Mouse (Mus musculus) E14TG2a.4 (cell line): ENCODE measurements around the gene Nkain2.

Experiments
- H3K27me3 ChIP-seq: 2 replicates; pipeline ENCODE4 v1.6.1; 2014; ENCODE audit warnings: low read length, control low read depth; ENCODE audit not compliant: insufficient read depth
- H3K36me3 ChIP-seq: 2 replicates; pipeline ENCODE4 v1.6.1; 2014; ENCODE audit warnings: low read length, control low read depth; ENCODE audit not compliant: insufficient read depth
- H3K4me1 ChIP-seq: replicated peaks from 2 replicates; pipeline ENCODE4 v1.6.1; 2014; ENCODE audit warnings: low read depth, low read length, control low read depth
- H3K4me3 ChIP-seq: replicated peaks from 2 replicates; pipeline ENCODE4 v1.5.1; 2014; ENCODE audit warnings: mild to moderate bottlenecking, low read length
- H3K9me3 ChIP-seq: 2 replicates; pipeline ENCODE4 v1.6.1; 2014; ENCODE audit warnings: low read length, control low read depth
- CTCF ChIP-seq: conservative IDR thresholded peaks from 2 replicates; pipeline ENCODE4 v1.5.1; 2014; ENCODE audit warnings: low read length
- NANOG ChIP-seq: IDR thresholded peaks from 2 replicates; pipeline ENCODE4 v1.6.1; 2014; ENCODE audit warnings: borderline replicate concordance, low read length, mixed read lengths
- POU5F1 ChIP-seq: IDR thresholded peaks from 2 replicates; pipeline ENCODE4 v1.6.1; 2014; ENCODE audit warnings: low read length, borderline replicate concordance

Nkain2 gene

GRCm38 (mm10) chr10:32393326-32393725 lies 496.9 kb downstream of the Nkain2 start:
- no peak for TF ChIP-seq NANOG
- TF ChIP-seq POU5F1, result no peak
- no peaks in the 10 kb centered on the region; the same call in 1 of the 2 replicates for H3K9me3 ChIP-seq
- no peaks in the 10 kb centered on the region for H3K36me3 ChIP-seq
- no peak overlapping the region for H3K4me3 ChIP-seq
- H3K4me1 ChIP-seq, result no peaks in the 10 kb centered on the region
- no peaks in the 10 kb centered on the region for H3K27me3 ChIP-seq

GRCm38 (mm10) chr10:32312754-32313153 lies 577.5 kb downstream of the Nkain2 start:
- Histone ChIP-seq H3K9me3 (peaks cover 19% of the 10 kb centered on the region), H3K4me3 (no peak overlapping the region), H3K4me1 (no peaks in the 10 kb centered on the region), H3K36me3 (no peaks in the 10 kb centered on the region), H3K27me3 (no peaks in the 10 kb centered on the region)
- TF ChIP-seq POU5F1 (no peak), CTCF (no peak), NANOG (no peak)

- TF ChIP-seq CTCF (no peak), NANOG (no peak), POU5F1 (no peak)
- H3K9me3 ChIP-seq, result no peaks in the 10 kb centered on the region
- H3K27me3 ChIP-seq, result no peaks in the 10 kb centered on the region
- H3K4me1 ChIP-seq, result no peaks in the 10 kb centered on the region
- H3K4me3 ChIP-seq, result no peak overlapping the region
- no peaks in the 10 kb centered on the region for H3K36me3 ChIP-seq
Measured at GRCm38 (mm10) chr10:32301024-32301597, 589.2 kb downstream of the Nkain2 start.

- Histone ChIP-seq H3K4me3 (no peak overlapping the region), H3K36me3 (no peaks in the 10 kb centered on the region), H3K4me1 (no peaks in the 10 kb centered on the region), H3K27me3 (no peaks in the 10 kb centered on the region), H3K9me3 (no peaks in the 10 kb centered on the region)
- TF ChIP-seq CTCF (no peak), POU5F1 (no peak), NANOG (no peak)
Measured at GRCm38 (mm10) chr10:32290487-32290886, 599.8 kb downstream of the Nkain2 start.

- Histone ChIP-seq H3K9me3 (no peaks in the 10 kb centered on the region), H3K36me3 (no peaks in the 10 kb centered on the region), H3K4me1 (no peaks in the 10 kb centered on the region), H3K4me3 (no peak overlapping the region), H3K27me3 (no peaks in the 10 kb centered on the region)
- TF ChIP-seq CTCF (no peak), POU5F1 (no peak), NANOG (no peak)
Measured at GRCm38 (mm10) chr10:32283690-32284089, 606.6 kb downstream of the Nkain2 start.

GRCm38 (mm10) chr10:32243266-32243882 lies 646.9 kb downstream of the Nkain2 start:
- no peaks in the 10 kb centered on the region for H3K9me3 ChIP-seq
- H3K36me3 ChIP-seq, result no peaks in the 10 kb centered on the region
- no peaks in the 10 kb centered on the region for H3K4me1 ChIP-seq
- no peak for TF ChIP-seq POU5F1
- TF ChIP-seq CTCF, result no peak
- TF ChIP-seq NANOG, result no peak
- H3K27me3 ChIP-seq, result no peaks in the 10 kb centered on the region
- no peak overlapping the region for H3K4me3 ChIP-seq

- H3K36me3 ChIP-seq, result no peaks in the 10 kb centered on the region
- no peaks in the 10 kb centered on the region for H3K4me1 ChIP-seq
- no peak overlapping the region for H3K4me3 ChIP-seq
- TF ChIP-seq NANOG, result no peak
- TF ChIP-seq CTCF, result no peak
- TF ChIP-seq POU5F1, result no peak
- no peaks in the 10 kb centered on the region for H3K27me3 ChIP-seq
- no peaks in the 10 kb centered on the region for H3K9me3 ChIP-seq
Measured at GRCm38 (mm10) chr10:32241168-32241567, 649.1 kb downstream of the Nkain2 start.

- TF ChIP-seq NANOG (no peak), CTCF (no peak), POU5F1 (no peak)
- Histone ChIP-seq H3K27me3 (no peaks in the 10 kb centered on the region), H3K36me3 (no peaks in the 10 kb centered on the region), H3K4me3 (no peak overlapping the region), H3K9me3 (peaks cover 16% of the 10 kb centered on the region), H3K4me1 (no peaks in the 10 kb centered on the region)
Measured at GRCm38 (mm10) chr10:32182951-32183350, 707.3 kb downstream of the Nkain2 start.

- Histone ChIP-seq H3K4me3 (no peak overlapping the region), H3K9me3 (no peaks in the 10 kb centered on the region), H3K36me3 (no peaks in the 10 kb centered on the region), H3K4me1 (0 out of 2 replicates have a peak, but pooled peaks cover 5% of the 10 kb centered on the region), H3K27me3 (no peaks in the 10 kb centered on the region)
- TF ChIP-seq POU5F1 (no peak), CTCF (no peak), NANOG (peak; percentile 83; the same call in 1 of the 2 replicates)
Measured at GRCm38 (mm10) chr10:32091354-32091753, 798.9 kb downstream of the Nkain2 start.
